11 mouse cellular contexts compared by ENCODE assay signal in genomic region chr4:148837046-148837445, GRCm38 (mm10). TPM values are rescaled to one million over a fixed set of nuclear protein-coding genes. Genes with fewer than 3 reads are reported as not detected.
DNase-seq lines count a peak whose midpoint lies in the region; ATAC-seq and TF ChIP-seq lines count a peak whose summit lies in the region.
"Had no signal": no experiment of that assay in that cellular context is flagged by ENCODE, and none has a peak within 500 bp of the region (broad histone marks: within the 10 kb centered on the region; RNA-seq: fewer than 3 reads in every experiment).

No protein-coding gene starts in this region.

- peak overlapping the region; percentile 75 for H3K27ac ChIP-seq in gastrocnemius, adult 2 months
- peak overlapping the region; percentile 57; the same call in 1 of the 2 replicates for H3K27ac ChIP-seq in midbrain, embryonic 10.5 days (replicated peaks)
- no peak overlapping the region for H3K27ac ChIP-seq in midbrain, embryonic 16.5 days (ENCODE audit: low read length)
- H3K27ac ChIP-seq in intestine, embryonic 14.5 days (ENCODE audit: low read depth) = peak overlapping the region; percentile 62; the same call in 1 of the 2 replicates
- peak overlapping the region; percentile 40; the same call in 1 of the 2 replicates for H3K27ac ChIP-seq in stomach, embryonic 14.5 days (ENCODE audit: low read length)

- H3K4me2 ChIP-seq in midbrain, embryonic 16.5 days (ENCODE audit: low read length) = no peak overlapping the region
- no peak overlapping the region for H3K4me2 ChIP-seq in intestine, embryonic 14.5 days (ENCODE audit: low read length)
- H3K4me2 ChIP-seq in stomach, embryonic 14.5 days (replicated peaks; ENCODE audit: low read depth, low read length) = no peak overlapping the region

- DNase-seq in gastrocnemius, adult 2 months = no peak
- DNase-seq in gastrocnemius, postnatal 10 days = no peak
- no peak for DNase-seq in midbrain, embryonic 10.5 days (ENCODE audit: low spot score)
- no peak for DNase-seq in intestine, embryonic 14.5 days (ENCODE audit: low spot score)
- no peak for DNase-seq in left cerebral cortex, adult 9 months (ENCODE audit: low spot score in 2 of 2)
- no peak for DNase-seq in thymus, postnatal 14 days
- DNase-seq: right cerebral cortex, postnatal 14 days; thymus, adult 18-20 months had no signal

- 49% methylated on average over 9 of the region's 9 CpGs for WGBS in midbrain, embryonic 10.5 days
- WGBS in midbrain, embryonic 16.5 days = 39% methylated on average over 9 of the region's 9 CpGs
- WGBS in intestine, embryonic 14.5 days = 50% methylated on average over 9 of the region's 9 CpGs
- 46% methylated on average over 9 of the region's 9 CpGs for WGBS in stomach, embryonic 14.5 days

- peak overlapping the region; percentile 24; the same call in 1 of the 2 replicates for H3K4me3 ChIP-seq in gastrocnemius, adult 2 months
- no peak overlapping the region for H3K4me3 ChIP-seq in midbrain, embryonic 10.5 days
- no peak overlapping the region for H3K4me3 ChIP-seq in midbrain, embryonic 16.5 days (ENCODE audit: low read depth, low read length)
- no peak overlapping the region for H3K4me3 ChIP-seq in intestine, embryonic 14.5 days (ENCODE audit: low read depth, low read length)
- H3K4me3 ChIP-seq in stomach, embryonic 14.5 days (ENCODE audit: low read depth, low read length) = no peak overlapping the region

- no peak for TF ChIP-seq CTCF in gastrocnemius, adult 2 months (IDR thresholded peaks at IDR 0.05)

- no peaks in the 10 kb centered on the region for H3K9me3 ChIP-seq in midbrain, embryonic 10.5 days (replicated peaks)
- no peaks in the 10 kb centered on the region for H3K9me3 ChIP-seq in midbrain, embryonic 16.5 days (replicated peaks; ENCODE audit: control insufficient read depth, low read length, poor library complexity, severe bottlenecking)
- no peaks in the 10 kb centered on the region for H3K9me3 ChIP-seq in intestine, embryonic 14.5 days (ENCODE audit: control insufficient read depth, low read length)
- no peaks in the 10 kb centered on the region for H3K9me3 ChIP-seq in stomach, embryonic 14.5 days (ENCODE audit: control insufficient read depth, low read depth, low read length)

- H3K27me3 ChIP-seq in midbrain, embryonic 10.5 days (ENCODE audit: low read depth, poor library complexity, severe bottlenecking) = peaks cover 62% of the 10 kb centered on the region; the same call in 1 of the 2 replicates
- peaks cover 4% of the 10 kb centered on the region for H3K27me3 ChIP-seq in midbrain, embryonic 16.5 days (ENCODE audit: control insufficient read depth, insufficient read depth, low read depth, low read length)
- no peaks in the 10 kb centered on the region for H3K27me3 ChIP-seq in intestine, embryonic 14.5 days (replicated peaks; ENCODE audit: control insufficient read depth, insufficient read depth, low read length)
- H3K27me3 ChIP-seq in stomach, embryonic 14.5 days (ENCODE audit: control insufficient read depth, insufficient read depth, low read length) = no peaks in the 10 kb centered on the region
- H3K27me3 ChIP-seq: Patski had no signal

- peaks cover 50% of the 10 kb centered on the region for H3K4me1 ChIP-seq in midbrain, embryonic 10.5 days
- H3K4me1 ChIP-seq in midbrain, embryonic 16.5 days (ENCODE audit: control insufficient read depth, insufficient read depth, low read length) = peaks cover 13% of the 10 kb centered on the region
- H3K4me1 ChIP-seq in intestine, embryonic 14.5 days (replicated peaks; ENCODE audit: control insufficient read depth, insufficient read depth, low read length) = peaks cover 20% of the 10 kb centered on the region
- H3K4me1 ChIP-seq in stomach, embryonic 14.5 days (ENCODE audit: control insufficient read depth, insufficient read depth, low read length) = peaks cover 26% of the 10 kb centered on the region

- ATAC-seq in midbrain, embryonic 16.5 days = no peak
- no peak for ATAC-seq in intestine, embryonic 14.5 days (replicated peaks; ENCODE audit: low FRiP score, low TSS enrichment, low read depth)
- no peak for ATAC-seq in stomach, embryonic 14.5 days (ENCODE audit: insufficient number of reproducible peaks, insufficient read depth, low FRiP score, low read depth)
- ATAC-seq: Patski had no signal

- intact Hi-C loops in gastrocnemius, adult 2 months (cut with DNase I) = no loop called here

- peaks cover 3% of the 10 kb centered on the region; the same call in 1 of the 2 replicates for H3K36me3 ChIP-seq in midbrain, embryonic 10.5 days
- H3K36me3 ChIP-seq in midbrain, embryonic 16.5 days (ENCODE audit: control insufficient read depth, insufficient read depth, low read length) = no peaks in the 10 kb centered on the region
- no peaks in the 10 kb centered on the region for H3K36me3 ChIP-seq in intestine, embryonic 14.5 days (ENCODE audit: control insufficient read depth, insufficient read depth, low read length)
- no peaks in the 10 kb centered on the region for H3K36me3 ChIP-seq in stomach, embryonic 14.5 days (ENCODE audit: control insufficient read depth, insufficient read depth, low read length)

- H3K9ac ChIP-seq in midbrain, embryonic 16.5 days (ENCODE audit: low read depth, low read length) = no peak overlapping the region
- no peak overlapping the region; the same call in 1 of the 2 replicates for H3K9ac ChIP-seq in intestine, embryonic 14.5 days (ENCODE audit: low read length)
- H3K9ac ChIP-seq in stomach, embryonic 14.5 days (replicated peaks; ENCODE audit: low read depth, low read length) = no peak overlapping the region

RNA-seq across cellular contexts. Expression of gene Casz1, which starts 32.8 kb away (rescaled TPM):
- total RNA-seq in gastrocnemius, adult 2 months (2021) = 10 to 100 TPM; 31.2 to 41.3 TPM
- total RNA-seq in gastrocnemius, postnatal 10 days (2021) = 10 to 100 TPM; 39.3 to 42.0 TPM
- polyA plus RNA-seq in midbrain, embryonic 10.5 days (2016; fragmentation: Nextera tagmentation; extraction: Ambion mirVana) = 2.9 and 6.3 TPM in 2 replicates
- 2.6 TPM in 2 replicates for polyA plus RNA-seq in midbrain, embryonic 16.5 days (2015; fragmentation: Nextera tagmentation; extraction: Ambion mirVana)
- 6.6 and 7.8 TPM in 2 replicates for polyA plus RNA-seq in intestine, embryonic 14.5 days (2014; fragmentation: Nextera tagmentation; extraction: Ambion mirVana)
- polyA plus RNA-seq in stomach, embryonic 14.5 days (2014; fragmentation: Nextera tagmentation; extraction: Ambion mirVana) = 10.3 and 11.2 TPM in 2 replicates
